Mouse (Mus musculus) midbrain, embryonic 12.5 days (tissue): ENCODE data around the gene Gm49378. TPM values are rescaled to one million over a fixed set of nuclear protein-coding genes. Genes with fewer than 3 reads are reported as not detected.

ENCODE experiments used
- ATAC-seq: fragments of 200-750 bp; cut with Nextera tagmentation; 2 replicates; pipeline ENCODE4 v1.8.0; 2017; ENCODE audit warnings: low read depth, moderate TSS enrichment, moderate library complexity; ENCODE audit not compliant: low FRiP score
- H3K27ac ChIP-seq: fragments of 300-500 bp; sonication (generic); replicated peaks from 2 replicates; pipeline ENCODE4 v1.5.1; 2016; ENCODE audit warnings: mild to moderate bottlenecking
- H3K27me3 ChIP-seq: fragments of 300-500 bp; sonication (generic); 2 replicates; pipeline ENCODE4 v1.6.1; 2016; ENCODE audit warnings: mild to moderate bottlenecking
- H3K36me3 ChIP-seq: fragments of 300-500 bp; sonication (generic); 2 replicates; pipeline ENCODE4 v1.6.1; 2016
- H3K4me1 ChIP-seq: fragments of 300-500 bp; sonication (generic); 2 replicates; pipeline ENCODE4 v1.6.1; 2016
- H3K4me2 ChIP-seq: fragments of 300-500 bp; sonication (generic); replicated peaks from 2 replicates; pipeline ENCODE4 v1.6.1; 2016; ENCODE audit warnings: mild to moderate bottlenecking, moderate library complexity
- H3K4me3 ChIP-seq: fragments of 300-500 bp; sonication (generic); 2 replicates; pipeline ENCODE4 v1.5.1; 2016; ENCODE audit warnings: mild to moderate bottlenecking
- H3K9ac ChIP-seq: fragments of 300-500 bp; sonication (generic); replicated peaks from 2 replicates; pipeline ENCODE4 v1.6.1; 2016; ENCODE audit warnings: mild to moderate bottlenecking, moderate library complexity
- H3K9me3 ChIP-seq: fragments of 300-500 bp; sonication (generic); 2 replicates; pipeline ENCODE4 v1.6.1; 2016; ENCODE audit warnings: mild to moderate bottlenecking
- WGBS: fragments of 180-500 bp; shearing (Covaris S2); methylation state at CpG from one replicate; pipeline ENCODE4 v1.1.7; 2016; 5-methylcytosine and 5-hydroxymethylcytosine counted together
- polyA plus RNA-seq: library from polyadenylated mRNA; unstranded; fragments of >200 nt; fragmentation: Nextera tagmentation; extraction: Ambion mirVana; gene quantifications from 2 replicates; pipeline ENCODE4 v1.2.1, GENCODE M21; 2016

Gene Gm49378
- 3.5 and 4.9 TPM in 2 replicates for polyA plus RNA-seq

DNA sequence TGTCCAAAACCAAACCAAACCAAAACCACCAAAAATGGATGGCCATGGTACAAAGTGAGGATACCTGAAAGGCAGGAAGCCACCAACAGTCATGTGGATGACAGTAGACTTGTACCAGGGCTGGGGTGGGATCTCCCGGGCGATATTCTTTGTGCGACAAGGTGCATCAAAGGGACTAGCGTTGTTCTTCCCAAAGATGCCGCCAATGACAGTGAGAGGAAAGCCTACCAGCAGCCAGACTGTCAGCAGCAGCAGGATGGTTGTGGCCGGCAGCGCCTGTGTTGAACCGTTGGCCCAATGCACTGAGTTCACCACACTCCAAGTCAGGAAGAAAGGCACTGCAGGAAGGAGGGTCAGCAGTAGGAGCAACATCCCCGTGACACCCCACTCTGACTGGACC, at the start of gene Gm49378:
Gm49378 (minus strand) TSS at position 101 of the 400 bp plus-strand sequence.
- Histone ChIP-seq H3K9me3 (no peaks in the 10 kb centered on the region), H3K36me3 (peaks cover 68% of the 10 kb centered on the region), H3K27me3 (no peaks in the 10 kb centered on the region), H3K9ac (no peak within 1 kb of the TSS), H3K4me3 (no peak within 1 kb of the TSS), H3K27ac (no peak within 1 kb of the TSS), H3K4me2 (no peak within 1 kb of the TSS), H3K4me1 (peaks cover 26% of the 10 kb centered on the region)
- no peak for ATAC-seq
- WGBS, result 94% methylated on average over 9 of the region's 9 CpGs

DNA sequence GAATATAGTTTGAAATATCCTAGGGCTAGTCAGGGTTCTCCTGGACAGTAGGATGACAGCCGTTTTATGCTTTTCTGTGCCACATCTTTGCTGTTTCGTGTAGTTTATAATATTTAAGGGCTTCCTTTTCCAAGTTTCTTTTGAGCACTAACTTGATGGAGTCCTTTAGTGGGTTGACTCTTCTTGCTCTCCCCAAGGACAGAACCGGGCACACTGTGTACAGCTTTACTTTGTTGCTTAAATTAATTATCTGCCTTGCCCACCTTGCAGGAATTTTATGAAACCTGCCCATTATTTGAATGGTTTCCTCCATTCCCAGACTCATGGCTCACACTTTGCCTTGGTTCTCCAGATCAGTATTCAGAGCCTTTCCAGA, 44.4 kb upstream of the Gm49378 start:
- Histone ChIP-seq H3K4me2 (peak overlapping the region; percentile 75), H3K9ac (peak overlapping the region; percentile 73; the same call in 1 of the 2 replicates), H3K36me3 (peaks cover 29% of the 10 kb centered on the region), H3K27me3 (no peaks in the 10 kb centered on the region), H3K9me3 (no peaks in the 10 kb centered on the region), H3K27ac (peak overlapping the region; percentile 56; the same call in 1 of the 2 replicates), H3K4me1 (peaks cover 11% of the 10 kb centered on the region), H3K4me3 (peak overlapping the region; percentile 72)
- peak; percentile 60; the same call in 1 of the 2 replicates for ATAC-seq
- WGBS, result 16% methylated on average over 3 of the region's 3 CpGs

DNA sequence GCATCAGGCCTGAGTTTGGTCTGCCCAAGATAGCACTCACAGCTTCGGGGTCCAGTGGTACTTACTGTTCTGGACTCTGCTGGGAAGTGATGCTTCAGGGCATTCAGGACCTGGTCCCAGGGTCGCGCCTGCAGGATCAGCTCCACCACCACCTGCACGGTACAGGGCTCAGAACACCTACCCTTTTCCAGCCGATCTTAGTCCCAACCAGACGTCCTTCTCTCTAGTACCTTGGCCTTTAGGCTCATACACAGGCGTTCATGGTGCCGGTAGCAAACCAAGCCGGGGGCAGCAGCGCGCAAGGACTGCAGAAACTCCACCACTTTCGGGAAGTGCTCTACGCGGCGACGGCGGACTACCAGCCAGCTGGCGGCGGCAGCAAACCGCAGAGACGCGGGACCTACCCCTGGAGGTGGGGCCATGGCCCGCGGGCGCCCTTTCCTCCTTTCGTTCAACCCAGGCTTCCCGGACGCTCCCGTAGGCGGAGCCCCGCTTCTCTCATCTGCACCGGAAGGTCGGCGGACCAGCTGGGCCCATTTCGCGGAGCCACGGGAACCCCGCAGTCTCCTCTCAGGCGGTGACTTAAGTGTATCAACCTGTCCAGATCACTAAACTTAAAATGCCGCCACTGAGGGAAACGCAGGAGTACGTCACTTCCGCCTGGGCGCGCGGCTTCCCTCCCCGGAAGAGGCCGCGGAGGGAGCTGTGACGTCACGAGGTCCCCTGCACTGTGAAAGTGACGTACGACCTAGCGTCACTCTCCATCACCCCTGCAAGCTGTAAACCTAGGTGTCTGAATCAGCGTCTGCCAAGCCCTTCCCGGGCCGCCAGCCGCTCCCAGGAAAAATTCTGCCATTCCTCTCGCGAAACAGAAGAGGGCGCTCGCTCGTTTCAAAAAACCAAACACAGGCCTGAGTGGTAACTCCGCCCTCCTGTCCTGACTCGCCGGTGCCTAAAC, 43.7 kb upstream of the Gm49378 start, which contains the start of gene Tinf2:
Tinf2 (minus strand) TSS at position 661 of the 958 bp plus-strand sequence.
- peaks cover 36% of the 10 kb centered on the region for H3K36me3 ChIP-seq
- WGBS, result under 1% methylated on average over 65 of the region's 66 CpGs
- ATAC-seq, result peak; percentile 98

DNA sequence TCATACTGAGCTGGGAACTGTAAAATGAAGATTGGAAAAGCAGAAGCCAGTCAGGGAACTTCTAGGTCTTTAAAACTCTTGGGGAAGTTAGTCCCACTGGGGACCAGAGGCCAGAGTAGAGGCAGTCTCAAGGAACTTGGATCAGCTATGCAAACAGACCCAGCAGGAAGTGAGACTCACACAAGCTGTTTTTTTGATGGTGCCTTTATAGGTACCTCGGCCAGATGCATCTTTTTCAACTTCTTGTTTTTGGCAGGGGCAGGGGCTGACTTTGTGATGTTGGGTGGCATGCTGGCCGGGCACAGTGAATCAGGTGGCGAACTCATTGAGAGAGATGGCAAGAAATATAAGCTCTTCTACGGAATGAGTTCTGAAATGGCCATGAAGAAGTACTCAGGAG, 39.9 kb upstream of the Gm49378 start:
- Histone ChIP-seq H3K27me3 (no peaks in the 10 kb centered on the region), H3K9me3 (no peaks in the 10 kb centered on the region), H3K9ac (no peak overlapping the region), H3K36me3 (peaks cover 43% of the 10 kb centered on the region), H3K4me3 (no peak overlapping the region), H3K27ac (no peak overlapping the region), H3K4me1 (peaks cover 15% of the 10 kb centered on the region), H3K4me2 (no peak overlapping the region)
- ATAC-seq, result no peak
- 89% methylated on average over 4 of the region's 4 CpGs for WGBS

More for the DNA sequence above, 43.7 kb upstream of the Gm49378 start, which contains the start of gene Tinf2:
- H3K4me2 ChIP-seq, result peak within 1 kb of the TSS; percentile 75
- peak within 1 kb of the TSS; percentile 56; the same call in 1 of the 2 replicates for H3K27ac ChIP-seq
- H3K9ac ChIP-seq, result peak within 1 kb of the TSS; percentile 73
- no peaks in the 10 kb centered on the region for H3K27me3 ChIP-seq
- no peaks in the 10 kb centered on the region for H3K9me3 ChIP-seq
- peak within 1 kb of the TSS; percentile 72 for H3K4me3 ChIP-seq
- H3K4me1 ChIP-seq, result peaks cover 11% of the 10 kb centered on the region

DNA sequence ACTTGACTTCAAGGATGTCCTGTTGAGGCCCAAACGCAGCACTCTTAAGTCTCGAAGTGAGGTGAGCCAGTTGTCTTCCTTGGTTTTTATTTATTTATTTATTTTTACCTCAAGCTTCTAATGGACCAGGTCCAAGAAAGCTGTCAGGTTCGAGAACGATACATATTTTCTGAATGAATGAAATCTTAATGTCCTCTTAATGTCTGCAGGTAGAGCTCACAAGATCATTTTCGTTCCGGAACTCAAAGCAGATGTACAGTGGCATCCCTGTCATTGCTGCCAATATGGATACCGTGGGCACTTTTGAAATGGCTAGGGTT, 35.0 kb upstream of the Gm49378 start:
- H3K27ac ChIP-seq, result 0 out of 2 replicates have a peak overlapping the region, but pooled peaks have one; percentile 81
- H3K36me3 ChIP-seq, result peaks cover 26% of the 10 kb centered on the region
- ATAC-seq, result no peak
- peak overlapping the region; percentile 64 for H3K4me3 ChIP-seq
- H3K4me2 ChIP-seq, result peak overlapping the region; percentile 98
- no peaks in the 10 kb centered on the region for H3K9me3 ChIP-seq
- H3K4me1 ChIP-seq, result peaks cover 25% of the 10 kb centered on the region
- WGBS, result 83% methylated on average over 7 of the region's 7 CpGs
- no peaks in the 10 kb centered on the region for H3K27me3 ChIP-seq
- H3K9ac ChIP-seq, result peak overlapping the region; percentile 29

DNA sequence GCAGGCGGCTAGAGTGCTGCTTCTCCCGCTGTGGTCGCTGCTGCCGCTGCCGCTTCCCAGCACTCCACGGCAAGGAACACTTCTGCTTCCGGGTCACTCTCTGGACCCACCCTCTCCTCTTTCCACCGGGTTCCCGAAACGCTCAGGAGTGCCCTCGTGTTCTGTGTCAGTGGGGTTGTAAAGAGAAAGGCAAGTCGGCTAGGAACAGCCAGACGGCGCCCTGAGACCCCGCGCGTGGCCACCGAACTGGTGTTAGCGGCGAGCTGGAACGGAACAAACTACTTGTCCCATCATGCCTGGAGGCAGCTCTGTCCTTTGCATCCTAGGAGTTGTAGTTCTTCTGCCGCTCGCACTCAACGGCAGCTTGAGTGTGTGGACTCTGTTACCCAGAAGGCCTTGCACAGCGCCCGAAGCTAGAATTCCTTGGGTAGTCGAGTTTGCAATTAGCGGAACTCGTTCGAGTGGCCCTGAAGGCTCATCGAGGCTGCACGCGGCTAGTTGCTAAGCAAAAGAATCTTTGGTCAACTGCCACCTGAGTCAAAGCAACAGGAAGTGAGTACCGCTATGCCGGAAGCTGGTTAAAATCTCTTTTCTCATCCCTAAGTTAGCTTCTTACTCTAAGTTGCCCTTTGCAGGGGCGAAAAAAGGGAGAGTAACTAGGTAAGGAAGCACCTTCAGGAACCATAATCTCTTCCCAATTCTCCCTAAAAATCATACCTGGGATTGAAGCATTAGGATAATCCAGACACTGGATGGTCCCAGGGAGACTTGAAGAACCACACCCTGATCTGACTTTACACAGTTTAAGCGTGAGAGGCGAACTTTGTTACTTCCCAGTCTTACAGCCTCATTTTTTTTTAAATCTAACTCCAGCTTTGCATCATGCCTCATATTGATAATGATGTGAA, 34.4 kb upstream of the Gm49378 start, which contains the start of the genes Gmpr2 and Nedd8:
Gmpr2 (plus strand) TSS at position 109 of the 908 bp plus-strand sequence.
Nedd8 (minus strand) TSS at position 292 of the 908 bp plus-strand sequence.
- H3K9ac ChIP-seq, result peak within 1 kb of the TSS; percentile 93
- no peaks in the 10 kb centered on the region for H3K9me3 ChIP-seq
- under 1% methylated on average over 38 of the region's 38 CpGs for WGBS
- H3K36me3 ChIP-seq, result peaks cover 22% of the 10 kb centered on the region
- peaks cover 25% of the 10 kb centered on the region for H3K4me1 ChIP-seq
- H3K4me3 ChIP-seq, result peak within 1 kb of the TSS; percentile 64
- peak within 1 kb of the TSS; percentile 81 for H3K27ac ChIP-seq
- peak within 1 kb of the TSS; percentile 98 for H3K4me2 ChIP-seq
- ATAC-seq, result peak; percentile 98
- no peaks in the 10 kb centered on the region for H3K27me3 ChIP-seq

DNA sequence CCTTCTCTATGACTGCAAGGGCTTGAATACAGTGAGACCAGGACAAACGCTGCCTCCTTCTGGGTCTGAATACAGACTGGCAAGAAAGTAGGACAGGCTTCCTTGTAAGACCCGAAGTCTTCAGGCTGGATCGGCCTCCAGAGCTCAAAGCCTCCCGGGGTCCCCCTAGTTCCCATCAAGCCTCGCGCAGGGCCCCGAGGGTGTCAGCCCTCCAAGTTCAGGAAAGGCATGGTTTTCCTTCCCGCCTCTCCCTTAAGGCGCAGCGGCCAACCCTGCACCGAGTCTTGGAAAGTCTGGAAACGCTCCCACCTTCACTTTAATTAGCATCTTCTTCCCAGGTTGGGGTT, 33.8 kb upstream of the Gm49378 start:
- Histone ChIP-seq H3K9me3 (no peaks in the 10 kb centered on the region), H3K36me3 (peaks cover 20% of the 10 kb centered on the region), H3K9ac (peak overlapping the region; percentile 93), H3K4me3 (peak overlapping the region; percentile 64), H3K4me2 (peak overlapping the region; percentile 98), H3K27ac (peak overlapping the region; percentile 81), H3K27me3 (no peaks in the 10 kb centered on the region), H3K4me1 (peaks cover 25% of the 10 kb centered on the region)
- ATAC-seq, result peak; percentile 53
- WGBS, result under 1% methylated on average over 12 of the region's 12 CpGs

DNA sequence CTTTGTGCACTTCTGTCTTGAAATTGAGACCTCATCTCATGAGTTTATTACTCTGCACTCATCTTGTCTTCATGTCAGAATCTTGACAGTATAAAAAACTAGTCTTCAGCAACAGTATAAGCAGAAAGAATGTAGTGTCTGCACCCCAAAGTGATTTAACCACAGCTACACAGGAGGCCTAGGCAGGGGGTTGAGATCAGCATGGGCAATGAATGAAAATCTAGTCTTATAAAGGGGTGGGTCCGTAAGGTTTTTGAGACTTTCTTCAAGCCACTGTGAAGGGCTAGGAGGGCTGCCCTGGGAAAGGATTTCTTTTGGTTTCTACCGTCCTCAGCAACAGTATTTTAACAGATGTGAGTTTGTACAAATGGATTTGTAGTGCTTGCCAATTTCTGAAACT, 22.9 kb upstream of the Gm49378 start:
- Histone ChIP-seq H3K9ac (no peak overlapping the region), H3K4me3 (peak overlapping the region; percentile 75)
- ATAC-seq, result 0 out of 2 replicates have a peak, but pooled peaks have one; percentile 10

DNA sequence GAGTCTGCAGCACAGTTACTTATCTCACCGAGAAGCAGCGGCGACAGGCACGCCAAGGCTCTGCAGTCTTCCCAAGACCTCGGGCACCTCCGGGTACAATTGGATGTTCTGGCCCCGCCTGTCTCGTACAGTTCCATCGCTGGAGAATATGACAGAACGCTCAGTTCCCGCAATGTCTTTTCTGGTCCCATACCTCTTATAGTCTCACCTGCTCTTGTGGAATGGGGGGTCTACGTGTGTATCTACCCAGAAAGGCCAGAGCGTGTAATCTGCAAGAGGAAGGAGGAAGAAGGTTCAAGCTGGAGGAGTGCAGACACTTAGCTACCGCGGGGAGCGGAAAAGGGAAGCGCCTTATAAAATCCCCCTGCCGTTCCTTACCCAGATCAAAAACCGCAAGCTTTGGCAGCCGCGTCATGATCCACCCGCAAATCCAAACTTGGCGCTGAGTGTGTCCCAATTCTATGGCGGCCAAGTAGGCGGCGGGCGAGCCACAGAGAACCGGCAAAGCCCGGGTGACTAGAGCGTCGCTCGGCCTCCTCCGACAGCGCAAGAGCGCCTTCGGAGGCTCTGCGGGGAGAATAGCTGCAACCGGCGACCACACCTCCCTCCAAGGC, 22.4 kb upstream of the Gm49378 start, which contains the start of gene Mdp1:
Mdp1 (minus strand) TSS at position 549 of the 614 bp plus-strand sequence.
- under 1% methylated on average over 39 of the region's 39 CpGs for WGBS
- no peaks in the 10 kb centered on the region for H3K27me3 ChIP-seq
- H3K9me3 ChIP-seq, result no peaks in the 10 kb centered on the region
- peak within 1 kb of the TSS; percentile 65 for H3K27ac ChIP-seq
- 0 out of 2 replicates have a peak, but pooled peaks cover 3% of the 10 kb centered on the region for H3K4me1 ChIP-seq
- peak within 1 kb of the TSS; percentile 58 for H3K4me2 ChIP-seq
- H3K9ac ChIP-seq, result peak within 1 kb of the TSS; percentile 68
- peak within 1 kb of the TSS; percentile 75 for H3K4me3 ChIP-seq
- H3K36me3 ChIP-seq, result peaks cover 39% of the 10 kb centered on the region
- ATAC-seq, result peak; percentile 92

More for the DNA sequence above, 22.9 kb upstream of the Gm49378 start:
- Histone ChIP-seq H3K4me2 (peak overlapping the region; percentile 58), H3K4me1 (0 out of 2 replicates have a peak, but pooled peaks cover 3% of the 10 kb centered on the region), H3K36me3 (peaks cover 39% of the 10 kb centered on the region), H3K9me3 (no peaks in the 10 kb centered on the region), H3K27ac (peak overlapping the region; percentile 65; the same call in 1 of the 2 replicates), H3K27me3 (no peaks in the 10 kb centered on the region)
- 43% methylated on average over 2 of the region's 2 CpGs for WGBS

DNA sequence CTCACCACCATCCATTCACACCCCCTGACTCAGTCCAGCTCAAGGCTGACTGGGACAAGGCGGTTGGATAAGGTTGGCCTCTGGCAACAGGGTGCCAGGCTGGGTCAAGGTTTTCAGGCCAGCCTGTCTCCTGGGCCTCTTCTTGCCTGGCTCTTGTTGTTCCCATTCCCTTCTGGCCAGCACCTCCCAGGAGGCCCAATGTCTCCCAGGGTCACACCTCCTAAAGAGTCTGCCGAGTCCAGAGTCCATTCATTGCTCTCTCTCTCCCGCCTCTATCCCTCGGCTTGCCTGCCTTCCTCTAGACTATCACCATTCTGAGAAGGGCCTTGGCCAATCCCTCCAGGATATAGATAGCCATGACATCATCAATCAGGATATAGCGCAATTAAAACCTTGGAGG, 20.3 kb upstream of the Gm49378 start:
- Histone ChIP-seq H3K4me2 (no peak overlapping the region), H3K4me3 (no peak overlapping the region), H3K9ac (no peak overlapping the region), H3K27me3 (no peaks in the 10 kb centered on the region), H3K9me3 (no peaks in the 10 kb centered on the region), H3K27ac (no peak overlapping the region), H3K36me3 (peaks cover 31% of the 10 kb centered on the region), H3K4me1 (0 out of 2 replicates have a peak, but pooled peaks cover 3% of the 10 kb centered on the region)
- no peak for ATAC-seq
- 93% methylated on average over 5 of the region's 5 CpGs for WGBS

DNA sequence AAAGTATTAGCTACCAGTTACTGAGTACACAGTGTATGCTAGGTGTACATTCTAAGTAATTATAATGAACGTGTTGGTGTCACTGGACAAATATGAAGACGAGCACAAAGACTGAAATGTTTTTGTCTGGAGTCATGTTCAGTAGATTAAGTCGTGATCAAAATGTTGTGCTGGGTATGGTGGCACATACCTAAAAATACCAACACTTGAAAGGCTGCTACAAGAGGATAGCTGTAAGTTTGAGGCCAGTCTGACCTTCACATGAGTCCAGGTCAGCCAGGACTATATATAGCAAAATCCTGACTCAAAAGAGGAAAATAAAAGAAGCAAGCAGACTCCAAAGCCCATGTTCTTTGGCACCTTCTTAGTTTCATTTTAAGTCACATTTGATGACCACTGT, 19.2 kb upstream of the Gm49378 start:
- 92% methylated on average over 3 of the region's 3 CpGs for WGBS
- Histone ChIP-seq H3K4me1 (0 out of 2 replicates have a peak, but pooled peaks cover 3% of the 10 kb centered on the region), H3K27ac (no peak overlapping the region), H3K27me3 (no peaks in the 10 kb centered on the region), H3K4me2 (no peak overlapping the region), H3K36me3 (peaks cover 22% of the 10 kb centered on the region), H3K9ac (no peak overlapping the region), H3K9me3 (no peaks in the 10 kb centered on the region), H3K4me3 (no peak overlapping the region)
- no peak for ATAC-seq
